Mouse (Mus musculus) stomach, postnatal 0 days (tissue): ENCODE results near the gene Hemk1. TPM values are rescaled to one million over a fixed set of nuclear protein-coding genes. Genes with fewer than 3 reads are reported as not detected.

ENCODE experiments used
- ATAC-seq: fragments of 200-750 bp; cut with Nextera tagmentation; 2 replicates; pipeline ENCODE4 v1.8.0; 2017; ENCODE audit not compliant: low FRiP score, low TSS enrichment
- DNase-seq: peaks from one replicate; pipeline ENCODE4 v3.0.0-alpha.2; 2016; ENCODE audit warnings: low spot score
- H3K27ac ChIP-seq: fragments of 300-500 bp; sonication (generic); replicated peaks from 2 replicates; pipeline ENCODE4 v1.5.1; 2014; ENCODE audit warnings: mild to moderate bottlenecking, control low read depth
- H3K27me3 ChIP-seq: fragments of 300-500 bp; sonication (generic); 2 replicates; pipeline ENCODE4 v1.6.1; 2014; ENCODE audit warnings: low read length; ENCODE audit not compliant: control insufficient read depth, insufficient read depth
- H3K36me3 ChIP-seq: fragments of 300-500 bp; sonication (generic); 2 replicates; pipeline ENCODE4 v1.6.1; 2014; ENCODE audit warnings: low read length, mixed read lengths; ENCODE audit not compliant: control insufficient read depth, insufficient read depth
- H3K4me1 ChIP-seq: fragments of 300-500 bp; sonication (generic); replicated peaks from 2 replicates; pipeline ENCODE4 v1.6.1; 2014; ENCODE audit warnings: antibody characterized with exemption; ENCODE audit not compliant: control insufficient read depth, insufficient read depth
- H3K4me2 ChIP-seq: fragments of 300-500 bp; sonication (generic); replicated peaks from 2 replicates; pipeline ENCODE4 v1.6.1; 2014; ENCODE audit warnings: low read depth, mild to moderate bottlenecking, control low read depth, moderate library complexity
- H3K4me3 ChIP-seq: fragments of 300-500 bp; sonication (generic); 2 replicates; pipeline ENCODE4 v1.5.1; 2014; ENCODE audit warnings: low read depth, low read length, control low read depth
- H3K9ac ChIP-seq: fragments of 300-500 bp; sonication (generic); 2 replicates; pipeline ENCODE4 v1.6.1; 2014; ENCODE audit warnings: mild to moderate bottlenecking, low read length, control low read depth, mixed read lengths
- H3K9me3 ChIP-seq: fragments of 300-500 bp; sonication (generic); 2 replicates; pipeline ENCODE4 v1.6.1; 2016; ENCODE audit warnings: low read length; ENCODE audit not compliant: control insufficient read depth
- CTCF ChIP-seq: IDR thresholded peaks from 2 replicates; pipeline ENCODE4 v1.5.1; 2016; ENCODE audit warnings: antibody characterized with exemption, low read depth, mild to moderate bottlenecking, moderate library complexity
- EP300 ChIP-seq: optimal IDR thresholded peaks from 2 replicates; pipeline ENCODE3; 2016; ENCODE audit warnings: antibody characterized with exemption
- WGBS: fragments of 180-500 bp; shearing (Covaris S2); extraction: QIAGEN DNeasy Blood & Tissue Kit; methylation state at CpG from one replicate; pipeline ENCODE4 v1.1.7; 2014; 5-methylcytosine and 5-hydroxymethylcytosine counted together
- polyA plus RNA-seq: library from polyadenylated mRNA; unstranded; fragments of >200 nt; fragmentation: Nextera tagmentation; extraction: Ambion mirVana; gene quantifications from 2 replicates; pipeline ENCODE4 v1.2.1, GENCODE M21; 2015

Hemk1 gene
- polyA plus RNA-seq, 1 experiment from 2014 or later: 6.7 TPM

DNA sequence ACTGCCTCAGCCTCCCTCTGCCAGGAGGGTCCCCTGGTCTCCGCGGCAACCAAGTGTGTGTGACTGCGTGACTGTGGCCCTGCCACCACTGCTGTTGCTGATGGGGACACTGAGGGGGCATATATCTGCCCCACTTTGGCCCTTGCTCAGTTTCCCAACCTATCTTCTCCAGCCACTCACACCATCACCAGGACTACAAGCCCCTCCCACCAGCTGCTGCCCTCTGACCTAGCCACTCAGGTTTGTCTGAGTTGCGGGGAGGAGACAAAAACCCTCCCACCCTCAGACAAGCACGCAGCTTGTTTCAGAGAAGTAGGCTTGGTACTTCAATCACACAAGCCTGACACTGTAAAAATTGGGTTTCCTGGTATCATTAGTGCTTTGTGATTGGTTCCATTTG, 37.3 kb upstream of the Hemk1 start:
- no peak overlapping the region for H3K27ac ChIP-seq
- ATAC-seq (no peak), DNase-seq (no peak)
- no peaks in the 10 kb centered on the region; the same call in 1 of the 2 replicates for H3K27me3 ChIP-seq
- no peak overlapping the region for H3K9ac ChIP-seq
- no peak overlapping the region for H3K4me3 ChIP-seq
- H3K4me2 ChIP-seq: no peak overlapping the region
- no peaks in the 10 kb centered on the region for H3K9me3 ChIP-seq
- TF ChIP-seq EP300: no peak
- TF ChIP-seq CTCF: no peak
- 20% methylated on average over 5 of the region's 5 CpGs for WGBS
- H3K4me1 ChIP-seq: no peaks in the 10 kb centered on the region
- no peaks in the 10 kb centered on the region for H3K36me3 ChIP-seq

DNA sequence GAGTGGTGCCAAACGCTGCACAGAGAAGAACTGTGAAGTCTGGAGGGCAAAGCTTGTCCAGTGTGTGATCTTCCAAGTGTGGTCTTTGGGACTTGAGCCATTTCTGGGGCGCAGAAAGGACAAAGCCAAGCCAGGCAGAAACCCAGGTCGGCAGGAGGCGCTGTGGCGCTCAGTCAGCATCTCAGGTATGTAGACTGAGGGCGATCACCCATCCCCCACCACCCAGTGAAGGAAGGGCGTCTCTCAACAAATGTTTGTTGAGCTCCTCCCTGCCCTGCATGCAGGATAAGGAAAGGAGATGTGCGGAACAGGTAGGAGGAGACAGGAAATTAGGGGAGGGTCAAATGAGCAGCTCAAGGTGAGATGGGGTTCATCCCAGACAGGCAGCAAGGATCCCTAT, 36.5 kb upstream of the Hemk1 start:
- TF ChIP-seq EP300 (no peak), CTCF (peak; percentile 62)
- Histone ChIP-seq H3K9ac (no peak overlapping the region), H3K4me1 (no peaks in the 10 kb centered on the region), H3K9me3 (no peaks in the 10 kb centered on the region), H3K27me3 (no peaks in the 10 kb centered on the region; the same call in 1 of the 2 replicates), H3K36me3 (no peaks in the 10 kb centered on the region), H3K4me3 (no peak overlapping the region), H3K27ac (no peak overlapping the region), H3K4me2 (no peak overlapping the region)
- DNase-seq (peak; percentile 70), ATAC-seq (0 out of 2 replicates have a peak, but pooled peaks have one; percentile 36)
- 7% methylated on average over 8 of the region's 8 CpGs for WGBS

DNA sequence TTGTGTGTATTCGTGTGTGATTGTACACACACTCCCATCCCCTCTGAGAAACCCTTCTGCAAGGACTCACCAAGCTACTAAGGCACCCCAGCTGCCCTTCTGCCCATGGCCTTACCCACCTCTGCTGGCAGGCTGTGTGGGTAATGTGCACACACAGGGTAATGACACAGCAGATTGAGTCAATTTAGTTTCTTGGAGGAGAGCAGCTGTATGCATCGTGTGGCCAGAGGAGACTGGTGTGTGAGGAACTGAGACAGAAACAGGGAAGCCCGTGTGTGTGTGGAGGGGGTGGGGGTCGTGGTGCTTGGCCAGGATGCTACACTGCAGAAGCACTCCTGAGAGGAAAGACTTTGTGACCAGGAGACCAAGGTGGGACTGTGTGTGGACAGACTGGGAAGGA, 34.3 kb upstream of the Hemk1 start:
- ATAC-seq: no peak
- Histone ChIP-seq H3K36me3 (no peaks in the 10 kb centered on the region), H3K27ac (no peak overlapping the region), H3K27me3 (no peaks in the 10 kb centered on the region; the same call in 1 of the 2 replicates), H3K4me3 (no peak overlapping the region), H3K9me3 (no peaks in the 10 kb centered on the region), H3K4me2 (no peak overlapping the region), H3K4me1 (no peaks in the 10 kb centered on the region), H3K9ac (no peak overlapping the region)
- DNase-seq: no peak
- 64% methylated on average over 4 of the region's 4 CpGs for WGBS
- TF ChIP-seq CTCF (no peak), EP300 (no peak)

DNA sequence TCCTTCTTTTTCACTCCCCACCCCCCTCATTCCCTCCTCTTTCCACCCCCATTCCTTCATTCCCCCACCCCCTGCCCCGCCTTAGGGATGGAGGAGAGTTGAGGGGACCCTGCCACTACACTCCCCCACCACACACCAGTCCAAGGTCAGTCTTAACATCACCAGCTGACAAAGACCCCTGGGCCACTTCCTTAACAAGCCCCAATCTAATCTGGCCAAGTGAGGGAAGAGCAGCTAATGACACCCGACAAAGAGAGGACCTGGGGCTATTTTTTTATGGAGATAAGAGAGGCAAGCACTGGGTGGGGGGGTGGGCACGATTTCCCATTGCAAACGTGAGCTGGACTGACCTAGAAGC, 31.9 kb upstream of the Hemk1 start:
- no peak overlapping the region for H3K4me3 ChIP-seq
- 19% methylated on average over 4 of the region's 4 CpGs for WGBS
- H3K4me1 ChIP-seq: no peaks in the 10 kb centered on the region
- DNase-seq (no peak), ATAC-seq (no peak)
- H3K27ac ChIP-seq: no peak overlapping the region
- no peaks in the 10 kb centered on the region for H3K9me3 ChIP-seq
- H3K4me2 ChIP-seq: no peak overlapping the region
- H3K9ac ChIP-seq: no peak overlapping the region
- no peak for TF ChIP-seq CTCF
- no peak for TF ChIP-seq EP300
- no peaks in the 10 kb centered on the region for H3K36me3 ChIP-seq
- H3K27me3 ChIP-seq: no peaks in the 10 kb centered on the region

DNA sequence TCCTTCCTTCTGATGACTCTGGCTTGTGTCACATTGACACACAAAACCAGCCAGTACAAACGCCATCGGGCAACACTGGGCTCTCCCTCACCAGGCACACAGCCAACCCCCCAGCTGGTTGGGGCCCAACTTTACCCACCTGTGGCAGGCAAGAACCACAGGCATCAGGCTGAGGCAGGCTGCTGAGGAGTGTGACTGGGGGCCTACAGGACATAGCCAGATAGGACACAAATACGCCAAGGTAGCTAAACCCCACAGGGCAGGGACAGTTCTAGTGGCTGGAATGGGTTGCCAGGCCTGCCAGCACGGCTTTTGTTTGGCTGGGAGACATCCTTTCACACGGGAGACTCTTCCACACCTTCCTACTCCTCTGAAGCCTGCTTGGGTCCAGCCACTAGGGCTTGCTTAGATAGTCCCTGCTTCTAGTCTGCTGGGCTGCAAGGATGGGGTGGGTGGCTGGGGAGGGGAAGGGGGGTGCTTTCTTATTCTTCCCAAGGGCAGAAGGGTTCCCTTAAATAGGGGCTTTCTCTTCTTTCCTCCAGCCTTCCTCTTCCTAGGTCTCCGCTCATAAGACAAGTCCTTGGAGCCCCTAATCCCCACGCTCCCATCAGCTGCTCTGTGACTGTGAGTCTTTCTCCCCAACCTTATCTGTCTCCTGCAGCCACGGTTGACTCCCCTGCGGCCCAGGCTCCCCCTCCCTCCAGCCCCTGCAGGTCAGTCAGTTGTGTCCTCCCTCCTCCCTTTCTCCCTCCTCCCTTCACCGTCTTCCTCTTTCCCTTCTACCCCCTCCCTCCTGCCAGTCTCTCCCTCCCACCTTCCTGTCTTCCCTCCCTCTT, 31.3 kb upstream of the Hemk1 start:
- Histone ChIP-seq H3K9me3 (no peaks in the 10 kb centered on the region), H3K27me3 (no peaks in the 10 kb centered on the region), H3K4me3 (no peak overlapping the region), H3K36me3 (no peaks in the 10 kb centered on the region), H3K27ac (no peak overlapping the region), H3K9ac (no peak overlapping the region), H3K4me1 (no peaks in the 10 kb centered on the region), H3K4me2 (no peak overlapping the region)
- TF ChIP-seq EP300: no peak
- TF ChIP-seq CTCF: no peak
- 32% methylated on average over 10 of the region's 10 CpGs for WGBS
- DNase-seq: no peak
- ATAC-seq: no peak

DNA sequence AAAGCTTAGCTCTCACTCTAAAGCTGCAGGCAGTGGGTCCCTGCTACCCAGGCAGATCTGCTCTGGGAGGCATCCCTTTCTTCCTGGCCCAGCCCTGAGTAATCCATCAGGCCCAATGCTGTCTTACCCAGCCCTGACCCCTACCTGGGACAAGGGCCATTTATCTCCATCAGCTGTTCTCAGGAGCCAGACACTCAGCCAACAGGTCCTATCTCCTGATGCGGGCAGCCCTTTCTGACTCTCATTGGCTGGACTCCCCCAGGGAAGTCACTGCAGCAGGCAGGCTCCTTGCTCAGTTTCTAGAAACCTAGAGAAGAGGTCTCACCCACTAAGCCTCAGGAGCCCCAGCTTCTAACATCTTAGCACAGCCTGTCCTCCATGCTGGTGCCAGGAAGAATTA, 30.2 kb upstream of the Hemk1 start:
- Histone ChIP-seq H3K4me1 (no peaks in the 10 kb centered on the region), H3K9ac (no peak overlapping the region), H3K27ac (no peak overlapping the region), H3K4me3 (no peak overlapping the region), H3K27me3 (no peaks in the 10 kb centered on the region), H3K4me2 (no peak overlapping the region), H3K9me3 (no peaks in the 10 kb centered on the region), H3K36me3 (no peaks in the 10 kb centered on the region)
- DNase-seq (no peak), ATAC-seq (no peak)
- TF ChIP-seq EP300: no peak
- no peak for TF ChIP-seq CTCF
- WGBS: 69% methylated on average over 1 of the region's 1 CpGs
